Mouse (Mus musculus): Measurements from ENCODE around the gene Pif1.

Pif1 gene

GRCm38 (mm10) chr9:65641446-65642052 is 54.6 kb downstream of the Pif1 start:
- no peak for DNase-seq

- no peak for DNase-seq
Measured at GRCm38 (mm10) chr9:65642546-65642945, 55.6 kb downstream of the Pif1 start.

- DNase-seq, result no peak
Measured at GRCm38 (mm10) chr9:65644960-65645359, 58.0 kb downstream of the Pif1 start.

Data from B cell, adult 2 months (primary cell).